Comparison of ENCODE assay signal across 15 mouse cellular contexts in genomic region chr6:137144526-137144840, GRCm38 (mm10). TPM values are rescaled to one million over a fixed set of nuclear protein-coding genes. Genes with fewer than 3 reads are reported as not detected.
DNase-seq lines count a peak whose midpoint lies in the region; ATAC-seq lines count a peak whose summit lies in the region.
"Had no signal": no experiment of that assay in that cellular context is flagged by ENCODE, and none has a peak within 500 bp of the region (broad histone marks: within the 10 kb centered on the region; RNA-seq: fewer than 3 reads in every experiment).

No protein-coding gene starts in this region.

- intact Hi-C loops in heart, postnatal 36 days (cut with DNase I) = no loop called here
- intact Hi-C loops in gastrocnemius, postnatal 14 days (cut with DNase I; ENCODE audit: low total_unique reads) = no loop called here

- H3K4me3 ChIP-seq in heart, embryonic 11.5 days (ENCODE audit: low read depth, low read length) = no peak overlapping the region
- no peak overlapping the region for H3K4me3 ChIP-seq in kidney, embryonic 16.5 days (ENCODE audit: low read length)
- H3K4me3 ChIP-seq in liver, embryonic 16.5 days (ENCODE audit: low read depth, low read length) = no peak overlapping the region
- H3K4me3 ChIP-seq: forebrain, embryonic 13.5 days; midbrain, embryonic 12.5 days had no signal

- no peak for DNase-seq in heart, postnatal 36 days
- no peak for DNase-seq in kidney, postnatal 36 days
- peak; percentile 38 for DNase-seq in ZHBTc4 (ENCODE audit: low read depth, low spot score)
- no peak for DNase-seq in gastrocnemius, postnatal 14 days
- no peak for DNase-seq in right cerebral cortex, postnatal 25 days
- DNase-seq: cerebellum, adult 2 months; layer of hippocampus, adult 9-11 months; right cerebral cortex, postnatal 4 days had no signal

- 69% methylated on average over 10 of the region's 10 CpGs for WGBS in heart, embryonic 11.5 days (ENCODE audit: insufficient replicate concordance)
- 63% methylated on average over 10 of the region's 10 CpGs for WGBS in kidney, embryonic 16.5 days
- WGBS in liver, embryonic 16.5 days (ENCODE audit: insufficient replicate concordance) = 52% methylated on average over 10 of the region's 10 CpGs

- H3K4me1 ChIP-seq in heart, embryonic 11.5 days (ENCODE audit: control insufficient read depth, insufficient read depth, low read length) = peaks cover 30% of the 10 kb centered on the region
- peaks cover 33% of the 10 kb centered on the region for H3K4me1 ChIP-seq in kidney, embryonic 16.5 days (ENCODE audit: insufficient read depth, low read length)
- H3K4me1 ChIP-seq in liver, embryonic 16.5 days (ENCODE audit: control insufficient read depth, low read depth, low read length) = no peaks in the 10 kb centered on the region

- 0 out of 2 replicates have a peak overlapping the region, but pooled peaks have one; percentile 50 for H3K27ac ChIP-seq in heart, embryonic 11.5 days (ENCODE audit: low read depth, low read length)
- H3K27ac ChIP-seq in kidney, embryonic 16.5 days (ENCODE audit: low read length) = peak overlapping the region; percentile 92
- 0 out of 2 replicates have a peak overlapping the region, but pooled peaks have one; percentile 24 for H3K27ac ChIP-seq in liver, embryonic 16.5 days (ENCODE audit: low read length)
- H3K27ac ChIP-seq: forebrain, embryonic 13.5 days; liver, embryonic 14.5 days; midbrain, embryonic 12.5 days had no signal

- no peak overlapping the region for H3K9ac ChIP-seq in heart, embryonic 11.5 days (ENCODE audit: low read depth, low read length)
- H3K9ac ChIP-seq in kidney, embryonic 16.5 days (replicated peaks; ENCODE audit: low read length) = no peak overlapping the region; the same call in 1 of the 2 replicates
- no peak overlapping the region for H3K9ac ChIP-seq in liver, embryonic 16.5 days (ENCODE audit: low read depth, low read length)
- H3K9ac ChIP-seq: forebrain, embryonic 13.5 days; liver, embryonic 14.5 days; midbrain, embryonic 12.5 days had no signal

- H3K4me2 ChIP-seq in heart, embryonic 11.5 days = no peak overlapping the region
- H3K4me2 ChIP-seq in kidney, embryonic 16.5 days (replicated peaks; ENCODE audit: low read depth, low read length) = no peak overlapping the region
- H3K4me2 ChIP-seq in liver, embryonic 16.5 days (ENCODE audit: low read depth, low read length) = no peak overlapping the region
- H3K4me2 ChIP-seq: forebrain, embryonic 13.5 days; midbrain, embryonic 12.5 days had no signal

- no peaks in the 10 kb centered on the region for H3K9me3 ChIP-seq in heart, embryonic 11.5 days (replicated peaks; ENCODE audit: control insufficient read depth, low read length)
- no peaks in the 10 kb centered on the region for H3K9me3 ChIP-seq in kidney, embryonic 16.5 days (ENCODE audit: low read length)
- H3K9me3 ChIP-seq in liver, embryonic 16.5 days (replicated peaks; ENCODE audit: control insufficient read depth, low read length) = no peaks in the 10 kb centered on the region
- H3K9me3 ChIP-seq: forebrain, embryonic 13.5 days; midbrain, embryonic 12.5 days had no signal

- no peaks in the 10 kb centered on the region for H3K36me3 ChIP-seq in heart, embryonic 11.5 days (ENCODE audit: control insufficient read depth, insufficient read depth, low read length)
- H3K36me3 ChIP-seq in kidney, embryonic 16.5 days (ENCODE audit: insufficient read depth, low read length) = no peaks in the 10 kb centered on the region
- H3K36me3 ChIP-seq in liver, embryonic 16.5 days (ENCODE audit: control insufficient read depth, insufficient read depth) = no peaks in the 10 kb centered on the region
- H3K36me3 ChIP-seq: midbrain, embryonic 12.5 days had no signal

- no peak for ATAC-seq in heart, embryonic 11.5 days (replicated peaks; ENCODE audit: insufficient number of reproducible peaks, low FRiP score, low TSS enrichment)
- no peak for ATAC-seq in kidney, embryonic 16.5 days (ENCODE audit: low FRiP score, low TSS enrichment)
- ATAC-seq in liver, embryonic 16.5 days (ENCODE audit: low read depth) = peak; percentile 20
- ATAC-seq: forebrain, embryonic 13.5 days had no signal

- no peaks in the 10 kb centered on the region for H3K27me3 ChIP-seq in heart, embryonic 11.5 days (ENCODE audit: control insufficient read depth, insufficient read depth, low read length)
- H3K27me3 ChIP-seq in kidney, embryonic 16.5 days (ENCODE audit: insufficient read depth, low read length) = no peaks in the 10 kb centered on the region
- no peaks in the 10 kb centered on the region for H3K27me3 ChIP-seq in liver, embryonic 16.5 days (ENCODE audit: control insufficient read depth, insufficient read depth, low read depth, low read length)
- H3K27me3 ChIP-seq: forebrain, embryonic 13.5 days; midbrain, embryonic 12.5 days had no signal

RNA-seq across cellular contexts. Expression of gene Rerg, which starts 25.8 kb away (rescaled TPM):
- 4.4 and 4.6 TPM in 2 replicates for polyA plus RNA-seq in heart, embryonic 11.5 days (2014; fragmentation: Nextera tagmentation; extraction: Ambion mirVana)
- 1 to 10 TPM; 3.6 to 4.1 TPM for total RNA-seq in heart, postnatal 36 days (2021)
- polyA plus RNA-seq in kidney, embryonic 16.5 days (2015; fragmentation: Nextera tagmentation; extraction: Ambion mirVana) = 14.4 and 16.2 TPM in 2 replicates
- 2.4 and 3.4 TPM in 2 replicates for polyA plus RNA-seq in liver, embryonic 16.5 days (2015; fragmentation: Nextera tagmentation; extraction: Ambion mirVana)
- total RNA-seq in gastrocnemius, postnatal 14 days (2021) = 1 to 10 TPM; 2.1 to 4.4 TPM
- total RNA-seq: hematopoietic stem cell, adult 5-6 weeks had no signal

Comparison
In these comparisons a context has a peak if more than half of its experiments do, and no peak if none do; other contexts are left out.
1. H3K27ac ChIP-seq: peak in every context shown above with its lines; median percentile 92 in kidney, embryonic 16.5 days; 50 in heart, embryonic 11.5 days; 24 in liver, embryonic 16.5 days.